Mouse (Mus musculus) heart, embryonic 10.5 days (tissue): ENCODE data around the gene Gabpb2. TPM values are rescaled to one million over a fixed set of nuclear protein-coding genes. Genes with fewer than 3 reads are reported as not detected.
A peak's percentile ranks its signal among the peaks of the same experiment; 100 is the strongest.

Experiments
- DNase-seq: peaks from one replicate; pipeline ENCODE4 v3.0.0-alpha.2; 2017; ENCODE audit warnings: low spot score
- H3K27ac ChIP-seq: fragments of 300-500 bp; sonication (generic); 2 replicates; pipeline ENCODE4 v1.5.1; 2016; ENCODE audit warnings: mild to moderate bottlenecking
- H3K27me3 ChIP-seq: fragments of 300-500 bp; sonication (generic); 2 replicates; pipeline ENCODE4 v1.6.1; 2016; ENCODE audit warnings: mild to moderate bottlenecking; ENCODE audit not compliant: poor library complexity, insufficient read depth, severe bottlenecking
- H3K36me3 ChIP-seq: fragments of 300-500 bp; sonication (generic); 2 replicates; pipeline ENCODE4 v1.6.1; 2016; ENCODE audit warnings: mild to moderate bottlenecking, moderate library complexity
- H3K4me1 ChIP-seq: fragments of 300-500 bp; sonication (generic); 2 replicates; pipeline ENCODE4 v1.6.1; 2016; ENCODE audit warnings: mild to moderate bottlenecking
- H3K4me3 ChIP-seq: fragments of 300-500 bp; sonication (generic); 2 replicates; pipeline ENCODE4 v1.5.1; 2016; ENCODE audit warnings: mild to moderate bottlenecking, moderate library complexity
- H3K9me3 ChIP-seq: fragments of 300-500 bp; sonication (generic); 2 replicates; pipeline ENCODE4 v1.6.1; 2016; ENCODE audit warnings: mild to moderate bottlenecking, moderate library complexity
- WGBS: fragments of 180-500 bp; shearing (Covaris S2); methylation state at CpG from one replicate; pipeline ENCODE4 v1.1.7; 2016; 5-methylcytosine and 5-hydroxymethylcytosine counted together
- polyA plus RNA-seq: library from polyadenylated mRNA; unstranded; fragments of >200 nt; fragmentation: Nextera tagmentation; extraction: Ambion mirVana; gene quantifications from 2 replicates; pipeline ENCODE4 v1.2.1, GENCODE M21; 2016

Gene Gabpb2
- polyA plus RNA-seq, 1 experiment from 2014 or later: 8.8 TPM

DNA sequence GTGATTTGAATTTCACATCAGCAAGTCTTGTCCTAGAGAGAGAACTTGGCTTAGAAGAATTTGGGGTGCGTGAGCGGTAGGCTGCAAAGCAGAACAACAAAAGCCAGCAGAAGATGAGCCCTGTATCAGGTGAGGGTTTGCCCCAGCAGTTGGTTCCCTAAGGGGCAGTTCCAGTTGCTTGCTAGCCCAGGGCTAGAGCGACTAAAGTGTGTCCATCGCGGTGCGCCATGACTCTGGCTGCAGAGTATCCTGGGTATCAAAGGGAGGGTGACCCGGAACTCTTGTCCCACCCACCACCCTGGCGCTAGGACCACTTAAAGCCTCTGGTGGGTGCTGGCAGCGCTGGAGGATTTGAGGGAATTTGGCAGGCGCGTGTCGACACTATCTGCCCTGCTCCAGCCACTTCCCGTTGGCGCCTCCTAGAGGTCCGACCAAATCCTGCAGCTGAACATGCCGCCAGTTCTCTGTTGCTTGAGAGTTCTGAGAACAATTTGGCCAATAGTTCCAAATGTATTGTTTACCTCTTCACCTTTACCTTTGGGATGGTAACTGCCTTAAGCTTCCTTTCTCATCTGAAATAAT lies 43.6 kb downstream of the Gabpb2 start:
- Histone ChIP-seq H3K9me3 (no peaks in the 10 kb centered on the region), H3K27me3 (peaks cover 58% of the 10 kb centered on the region), H3K4me1 (peaks cover 21% of the 10 kb centered on the region), H3K36me3 (peaks cover 42% of the 10 kb centered on the region), H3K4me3 (peak overlapping the region; percentile 58), H3K27ac (no peak overlapping the region)
- under 1% methylated on average over 16 of the region's 16 CpGs for WGBS
- DNase-seq: peak; percentile 92

GRCm38 (mm10) chr3:95173256-95173949 lies 44.3 kb downstream of the Gabpb2 start:
- peak overlapping the region; percentile 58 for H3K4me3 ChIP-seq
- 2% methylated on average over 58 of the region's 58 CpGs for WGBS
- peak overlapping the region; percentile 56; the same call in 1 of the 2 replicates for H3K27ac ChIP-seq
- peaks cover 21% of the 10 kb centered on the region for H3K4me1 ChIP-seq
- H3K27me3 ChIP-seq: peaks cover 65% of the 10 kb centered on the region
- H3K36me3 ChIP-seq: peaks cover 44% of the 10 kb centered on the region
- no peaks in the 10 kb centered on the region for H3K9me3 ChIP-seq
- no peak for DNase-seq

GRCm38 (mm10) chr3:95172526-95173255 lies 45.0 kb downstream of the Gabpb2 start:
- H3K9me3 ChIP-seq: no peaks in the 10 kb centered on the region
- no peak for DNase-seq
- peaks cover 21% of the 10 kb centered on the region for H3K4me1 ChIP-seq
- peak overlapping the region; percentile 58 for H3K4me3 ChIP-seq
- WGBS: 15% methylated on average over 84 of the region's 84 CpGs
- peak overlapping the region; percentile 56 for H3K27ac ChIP-seq
- H3K36me3 ChIP-seq: peaks cover 49% of the 10 kb centered on the region
- peaks cover 73% of the 10 kb centered on the region for H3K27me3 ChIP-seq

- H3K36me3 ChIP-seq: peaks cover 57% of the 10 kb centered on the region
Observed at GRCm38 (mm10) chr3:95171105-95171504, 46.6 kb downstream of the Gabpb2 start.

DNA sequence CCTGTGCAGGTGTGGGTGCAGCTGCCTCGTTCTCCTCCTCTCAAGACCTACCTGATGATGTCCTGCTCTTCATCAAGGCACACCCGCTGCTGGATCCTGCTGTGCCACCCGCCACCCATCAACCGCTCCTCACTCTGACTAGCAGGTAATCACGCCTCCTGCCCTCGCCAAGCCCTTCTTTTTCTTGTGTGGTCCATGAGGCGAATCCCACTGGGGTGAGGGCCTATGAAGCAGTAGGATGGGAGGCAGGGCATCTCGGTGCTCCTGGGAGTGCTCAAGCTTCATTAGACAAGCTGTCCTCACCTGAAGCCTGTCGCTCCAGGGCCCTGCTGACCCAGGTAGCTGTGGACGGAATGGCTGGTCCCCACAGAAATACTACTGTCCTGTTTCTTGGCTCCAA lies 47.7 kb downstream of the Gabpb2 start:
- no peak for DNase-seq
- H3K9me3 ChIP-seq: no peaks in the 10 kb centered on the region
- H3K4me3 ChIP-seq: no peak overlapping the region
- 83% methylated on average over 10 of the region's 10 CpGs for WGBS
- H3K4me1 ChIP-seq: peaks cover 21% of the 10 kb centered on the region
- H3K27me3 ChIP-seq: peaks cover 74% of the 10 kb centered on the region
- no peak overlapping the region for H3K27ac ChIP-seq
- H3K36me3 ChIP-seq: peaks cover 62% of the 10 kb centered on the region

More at GRCm38 (mm10) chr3:95171105-95171504, 46.6 kb downstream of the Gabpb2 start:
- no peaks in the 10 kb centered on the region for H3K9me3 ChIP-seq
- H3K4me3 ChIP-seq: no peak overlapping the region
- H3K4me1 ChIP-seq: peaks cover 21% of the 10 kb centered on the region
- no peak overlapping the region for H3K27ac ChIP-seq
- 84% methylated on average over 6 of the region's 6 CpGs for WGBS
- H3K27me3 ChIP-seq: peaks cover 77% of the 10 kb centered on the region
- no peak for DNase-seq

- peaks cover 33% of the 10 kb centered on the region for H3K36me3 ChIP-seq
- 69% methylated on average over 5 of the region's 5 CpGs for WGBS
Observed at GRCm38 (mm10) chr3:95164840-95165239, 52.9 kb downstream of the Gabpb2 start.

DNA sequence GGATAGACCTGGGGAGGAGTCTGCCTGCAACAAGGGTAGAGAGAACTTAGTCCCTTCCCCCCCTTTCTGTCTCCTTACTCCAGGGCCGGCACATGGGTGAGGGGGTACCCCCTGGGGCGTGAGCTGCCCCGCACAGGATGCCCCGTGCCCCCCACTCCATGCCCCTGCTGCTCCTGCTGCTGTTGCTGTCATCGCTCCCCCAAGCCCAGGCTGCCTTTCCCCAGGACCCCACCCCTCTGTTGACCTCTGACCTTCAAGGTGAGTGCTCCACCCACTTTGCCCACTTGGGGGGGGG lies 53.5 kb downstream of the Gabpb2 start:
- Histone ChIP-seq H3K27ac (no peak overlapping the region), H3K9me3 (no peaks in the 10 kb centered on the region), H3K4me3 (no peak overlapping the region), H3K36me3 (peaks cover 27% of the 10 kb centered on the region), H3K27me3 (peaks cover 39% of the 10 kb centered on the region), H3K4me1 (peaks cover 44% of the 10 kb centered on the region)
- DNase-seq: no peak
- WGBS: 76% methylated on average over 5 of the region's 5 CpGs

More at GRCm38 (mm10) chr3:95164840-95165239, 52.9 kb downstream of the Gabpb2 start:
- H3K4me3 ChIP-seq: no peak overlapping the region
- DNase-seq: no peak
- no peaks in the 10 kb centered on the region for H3K9me3 ChIP-seq
- peaks cover 45% of the 10 kb centered on the region for H3K27me3 ChIP-seq
- peaks cover 40% of the 10 kb centered on the region for H3K4me1 ChIP-seq
- H3K27ac ChIP-seq: no peak overlapping the region

GRCm38 (mm10) chr3:95163419-95164255 lies 54.1 kb downstream of the Gabpb2 start:
- Histone ChIP-seq H3K27ac (peak overlapping the region; percentile 13; the same call in 1 of the 2 replicates), H3K4me1 (peaks cover 44% of the 10 kb centered on the region)
- DNase-seq: peak; percentile 68

GRCm38 (mm10) chr3:95162345-95162628 lies 55.4 kb downstream of the Gabpb2 start:
- peak overlapping the region; percentile 87; the same call in 1 of the 2 replicates for H3K4me3 ChIP-seq
- 46% methylated on average over 2 of the region's 2 CpGs for WGBS

More at GRCm38 (mm10) chr3:95163419-95164255, 54.1 kb downstream of the Gabpb2 start:
- H3K4me3 ChIP-seq: no peak overlapping the region
- no peaks in the 10 kb centered on the region for H3K9me3 ChIP-seq
- peaks cover 33% of the 10 kb centered on the region for H3K27me3 ChIP-seq
- peaks cover 26% of the 10 kb centered on the region for H3K36me3 ChIP-seq
- WGBS: 37% methylated on average over 11 of the region's 11 CpGs

DNA sequence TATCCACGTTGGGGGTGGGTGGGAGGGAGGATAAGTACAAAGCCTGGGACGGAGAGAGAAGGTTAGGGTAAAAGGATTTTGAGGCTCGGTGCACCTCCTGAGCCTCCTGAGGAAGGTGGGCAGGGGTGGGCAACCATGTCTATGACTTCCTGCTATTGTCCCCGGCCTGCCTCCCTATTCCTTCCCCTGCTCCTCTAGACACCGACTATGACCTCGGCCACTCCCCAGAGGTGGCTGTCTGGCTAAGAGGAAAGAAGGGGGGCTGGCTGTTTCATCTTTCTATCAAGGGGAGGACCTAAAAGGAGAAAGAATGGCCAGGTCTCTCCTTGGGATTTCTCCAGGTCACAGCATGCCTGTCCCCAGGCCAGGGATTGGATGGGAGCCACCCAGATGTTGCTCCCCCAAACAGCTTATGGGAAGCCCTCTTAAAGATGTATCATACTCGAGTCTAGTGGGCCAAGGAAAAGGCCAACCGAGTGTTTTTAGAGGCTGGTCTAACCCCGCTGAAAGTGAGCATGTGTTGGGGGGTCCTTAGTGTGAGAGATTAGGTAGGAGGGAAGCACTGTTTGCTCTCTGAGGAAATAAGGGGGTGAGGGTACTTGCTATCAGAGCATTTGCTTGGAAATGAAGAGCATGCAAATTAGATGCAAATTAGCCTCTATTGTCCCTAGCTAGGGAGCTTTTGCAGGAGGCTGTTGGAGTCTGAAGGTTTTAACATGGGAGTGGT lies 55.9 kb downstream of the Gabpb2 start:
- 11% methylated on average over 9 of the region's 9 CpGs for WGBS
- peak overlapping the region; percentile 77 for H3K27ac ChIP-seq
- DNase-seq: peak; percentile 73

More at GRCm38 (mm10) chr3:95162345-95162628, 55.4 kb downstream of the Gabpb2 start:
- Histone ChIP-seq H3K36me3 (peaks cover 16% of the 10 kb centered on the region), H3K9me3 (no peaks in the 10 kb centered on the region), H3K27ac (no peak overlapping the region), H3K27me3 (peaks cover 20% of the 10 kb centered on the region), H3K4me1 (peaks cover 44% of the 10 kb centered on the region)
- peak; percentile 61 for DNase-seq

GRCm38 (mm10) chr3:95161041-95161551 lies 56.6 kb downstream of the Gabpb2 start:
- Histone ChIP-seq H3K9me3 (no peaks in the 10 kb centered on the region), H3K4me1 (peaks cover 44% of the 10 kb centered on the region), H3K27ac (peak overlapping the region; percentile 77), H3K27me3 (peaks cover 19% of the 10 kb centered on the region), H3K4me3 (peak overlapping the region; percentile 87), H3K36me3 (peaks cover 11% of the 10 kb centered on the region; the same call in 1 of the 2 replicates)
- under 1% methylated on average over 30 of the region's 30 CpGs for whole genome bisulfite sequencing
- peak; percentile 76 for DNase-seq

More for the DNA sequence above, 55.9 kb downstream of the Gabpb2 start:
- H3K4me3 ChIP-seq: peak overlapping the region; percentile 87
- H3K4me1 ChIP-seq: peaks cover 44% of the 10 kb centered on the region
- H3K27me3 ChIP-seq: peaks cover 19% of the 10 kb centered on the region
- no peaks in the 10 kb centered on the region for H3K9me3 ChIP-seq
- peaks cover 11% of the 10 kb centered on the region; the same call in 1 of the 2 replicates for H3K36me3 ChIP-seq
